Comparison of ENCODE assay signal across 8 mouse cellular contexts in genomic region chr14:40917632-40918031, GRCm38 (mm10). TPM values are rescaled to one million over a fixed set of nuclear protein-coding genes. Genes with fewer than 3 reads are reported as not detected.
A peak's percentile ranks its signal among the peaks of the same experiment; 100 is the strongest.
DNase-seq lines count a peak whose midpoint lies in the region; ATAC-seq and TF ChIP-seq lines count a peak whose summit lies in the region.

No protein-coding gene starts in this region.

- no peaks in the 10 kb centered on the region for H3K4me1 ChIP-seq in forebrain, postnatal 0 days (ENCODE audit: insufficient read depth)
- H3K4me1 ChIP-seq in hindbrain, embryonic 14.5 days (replicated peaks; ENCODE audit: control insufficient read depth, insufficient read depth, low read length) = no peaks in the 10 kb centered on the region

- H3K9me3 ChIP-seq in forebrain, postnatal 0 days (ENCODE audit: low read length) = no peaks in the 10 kb centered on the region
- no peaks in the 10 kb centered on the region for H3K9me3 ChIP-seq in hindbrain, embryonic 14.5 days (ENCODE audit: control insufficient read depth, low read length)

- DNase-seq in MN1 (ENCODE audit: low spot score) = peak; percentile 81
- DNase-seq in cerebellum, adult 18-20 months = peak; percentile 82 to 89
- DNase-seq in forebrain, postnatal 0 days = peak; percentile 89
- peak; percentile 95 for DNase-seq in hindbrain, embryonic 14.5 days (ENCODE audit: low spot score)
- peak; percentile 90 to 91 for DNase-seq in layer of hippocampus, postnatal 14 days (ENCODE audit: low spot score in 2 of 2)
- DNase-seq in lung, postnatal 14 days = peak; percentile 95
- DNase-seq in retina, adult 2 months (ENCODE audit: low read depth, low spot score) = peak; percentile 66
- peak; percentile 96 for DNase-seq in thymus, postnatal 4 days

- no peaks in the 10 kb centered on the region for H3K27me3 ChIP-seq in forebrain, postnatal 0 days (ENCODE audit: insufficient read depth, low read length)
- H3K27me3 ChIP-seq in hindbrain, embryonic 14.5 days (ENCODE audit: control insufficient read depth, insufficient read depth, low read length) = no peaks in the 10 kb centered on the region

- peak; percentile 68 for ATAC-seq in forebrain, postnatal 0 days
- ATAC-seq in hindbrain, embryonic 14.5 days (ENCODE audit: low FRiP score) = peak; percentile 53

- no peak overlapping the region for H3K27ac ChIP-seq in forebrain, postnatal 0 days (ENCODE audit: low read depth, low read length)
- H3K27ac ChIP-seq in hindbrain, embryonic 14.5 days = no peak overlapping the region

- 0% methylated on average over 1 of the region's 1 CpGs for WGBS in forebrain, postnatal 0 days
- 0% methylated on average over 1 of the region's 1 CpGs for WGBS in hindbrain, embryonic 14.5 days

- peaks cover 32% of the 10 kb centered on the region for H3K36me3 ChIP-seq in forebrain, postnatal 0 days (ENCODE audit: insufficient read depth)
- H3K36me3 ChIP-seq in hindbrain, embryonic 14.5 days (replicated peaks; ENCODE audit: control insufficient read depth, insufficient read depth) = peaks cover 26% of the 10 kb centered on the region

- TF ChIP-seq CTCF in forebrain, postnatal 0 days (IDR thresholded peaks at IDR 0.05; ENCODE audit: low read depth) = peak; percentile 97

- H3K9ac ChIP-seq in forebrain, postnatal 0 days = no peak overlapping the region
- no peak overlapping the region for H3K9ac ChIP-seq in hindbrain, embryonic 14.5 days

- no peak overlapping the region for H3K4me2 ChIP-seq in forebrain, postnatal 0 days (ENCODE audit: low read depth)
- no peak overlapping the region for H3K4me2 ChIP-seq in hindbrain, embryonic 14.5 days (replicated peaks)

- no peak overlapping the region for H3K4me3 ChIP-seq in forebrain, postnatal 0 days (ENCODE audit: low read depth, low read length)
- no peak overlapping the region for H3K4me3 ChIP-seq in hindbrain, embryonic 14.5 days (replicated peaks; ENCODE audit: low read length)

RNA-seq across cellular contexts. Expression of gene Sh2d4b, which starts 24.6 kb away (rescaled TPM):
- total RNA-seq in forebrain, postnatal 0 days (2014; rRNA removed) = 3.9 and 8.5 TPM in 2 replicates
- polyA plus RNA-seq in forebrain, postnatal 0 days (2015; fragmentation: Nextera tagmentation; extraction: Ambion mirVana) = 0.53 and 0.98 TPM in 2 replicates
- polyA plus RNA-seq in hindbrain, embryonic 14.5 days (2014; fragmentation: Nextera tagmentation; extraction: Ambion mirVana) = 1.1 and 1.7 TPM in 2 replicates
- 1 to 10 TPM; 1.5 to 3.4 TPM for total RNA-seq in layer of hippocampus, postnatal 14 days (2021)

RNA-seq across cellular contexts. Expression of gene Tspan14, which starts 49.0 kb away (rescaled TPM):
- total RNA-seq in forebrain, postnatal 0 days (2014; rRNA removed) = 42.2 and 43.8 TPM in 2 replicates
- 37.8 and 43.1 TPM in 2 replicates for polyA plus RNA-seq in forebrain, postnatal 0 days (2015; fragmentation: Nextera tagmentation; extraction: Ambion mirVana)
- 65.6 and 70.1 TPM in 2 replicates for polyA plus RNA-seq in hindbrain, embryonic 14.5 days (2014; fragmentation: Nextera tagmentation; extraction: Ambion mirVana)
- 10 to 100 TPM; 34.5 to 35.5 TPM for total RNA-seq in layer of hippocampus, postnatal 14 days (2021)
